Mouse (Mus musculus) MEL (cell line): ENCODE results near the gene Sorcs1.

ENCODE experiments used
- CTCF ChIP-seq, 3 experiments: IDR thresholded peaks in 2 of 3; conservative IDR thresholded peaks in 1 of 3; 2 replicates each; pipeline ENCODE4 v1.5.1; 2011 to 2012; ENCODE audit warnings: low read length in 3 of 3, low read depth in 2 of 3, mild to moderate bottlenecking in 2 of 3, improper control_type of control experiment in 1 of 3, inconsistent platforms in 1 of 3, mixed read lengths in 1 of 3, moderate library complexity in 1 of 3; ENCODE audit not compliant: control insufficient read depth in 1 of 3, insufficient read depth in 1 of 3, poor library complexity in 1 of 3, severe bottlenecking in 1 of 3
- GATA1 ChIP-seq: IDR thresholded peaks from 2 replicates; pipeline ENCODE4 v1.6.1; 2011; ENCODE audit warnings: low read depth, low read length, improper control_type of control experiment
- MAZ ChIP-seq: IDR thresholded peaks from 2 replicates; pipeline ENCODE4 v1.6.1; 2012; ENCODE audit warnings: low read depth, mild to moderate bottlenecking, inconsistent platforms, low read length, improper control_type of control experiment
- POLR2A ChIP-seq, 2 experiments: IDR thresholded peaks; 2 replicates each; pipeline ENCODE4 v1.6.1; 2011 to 2012; ENCODE audit warnings: low read length in 2 of 2, mild to moderate bottlenecking in 2 of 2, control low read depth in 1 of 2, improper control_type of control experiment in 1 of 2, low read depth in 1 of 2, moderate library complexity in 1 of 2; ENCODE audit not compliant: control insufficient read depth in 1 of 2, insufficient read depth in 1 of 2, poor library complexity in 1 of 2
- TCF12 ChIP-seq: IDR thresholded peaks from 2 replicates; pipeline ENCODE4 v1.6.1; 2014; ENCODE audit warnings: low read depth, mild to moderate bottlenecking, inconsistent platforms, low read length, improper control_type of control experiment, moderate library complexity
- ZC3H11A ChIP-seq: IDR thresholded peaks from 2 replicates; pipeline ENCODE4 v1.6.1; 2012; ENCODE audit warnings: low read depth, mild to moderate bottlenecking, inconsistent platforms, low read length, improper control_type of control experiment

- TF ChIP-seq POLR2A (IDR thresholded peaks at IDR 0.05; ENCODE audit: control insufficient read depth in 1 of 2, insufficient read depth in 1 of 2, low read depth in 1 of 2, low read length in 2 of 2, poor library complexity in 1 of 2) (no peak), CTCF (IDR thresholded peaks at IDR 0.05 in 2 of 3, conservative IDR thresholded peaks at IDR 0.05 in 1 of 3; ENCODE audit: control insufficient read depth in 1 of 3, insufficient read depth in 1 of 3, low read depth in 2 of 3, low read length in 3 of 3, poor library complexity in 1 of 3, severe bottlenecking in 1 of 3) (no peak), ZC3H11A (no peak), GATA1 (no peak), MAZ (no peak), TCF12 (no peak)
Measured at GRCm38 (mm10) chr19:50389925-50390552, 288.4 kb downstream of the Sorcs1 start.
